Mouse (Mus musculus) forebrain, embryonic 12.5 days (tissue): ENCODE results near the gene Cd207. TPM values are rescaled to one million over a fixed set of nuclear protein-coding genes. Genes with fewer than 3 reads are reported as not detected.

Experiments used
- ATAC-seq: fragments of 200-750 bp; cut with Nextera tagmentation; 2 replicates; pipeline ENCODE4 v1.8.0; 2017; ENCODE audit warnings: moderate TSS enrichment; ENCODE audit not compliant: low FRiP score
- H3K27ac ChIP-seq: fragments of 300-500 bp; sonication (generic); 2 replicates; pipeline ENCODE4 v1.5.1; 2016; ENCODE audit warnings: mild to moderate bottlenecking
- H3K27me3 ChIP-seq: fragments of 300-500 bp; sonication (generic); 2 replicates; pipeline ENCODE4 v1.6.1; 2016; ENCODE audit warnings: mild to moderate bottlenecking
- H3K36me3 ChIP-seq: fragments of 300-500 bp; sonication (generic); replicated peaks from 2 replicates; pipeline ENCODE4 v1.6.1; 2016; ENCODE audit warnings: mild to moderate bottlenecking
- H3K4me1 ChIP-seq: fragments of 300-500 bp; sonication (generic); 2 replicates; pipeline ENCODE4 v1.6.1; 2016
- H3K4me2 ChIP-seq: fragments of 300-500 bp; sonication (generic); 2 replicates; pipeline ENCODE4 v1.6.1; 2016; ENCODE audit warnings: mild to moderate bottlenecking, moderate library complexity
- H3K4me3 ChIP-seq: fragments of 300-500 bp; sonication (generic); replicated peaks from 2 replicates; pipeline ENCODE4 v1.5.1; 2016; ENCODE audit warnings: mild to moderate bottlenecking
- H3K9ac ChIP-seq: fragments of 300-500 bp; sonication (generic); 2 replicates; pipeline ENCODE4 v1.6.1; 2016; ENCODE audit warnings: mild to moderate bottlenecking
- H3K9me3 ChIP-seq: fragments of 300-500 bp; sonication (generic); 2 replicates; pipeline ENCODE4 v1.6.1; 2016
- WGBS: fragments of 180-500 bp; shearing (Covaris S2); methylation state at CpG from one replicate; pipeline ENCODE4 v1.1.7; 2016; 5-methylcytosine and 5-hydroxymethylcytosine counted together
- polyA plus RNA-seq: library from polyadenylated mRNA; unstranded; fragments of >200 nt; fragmentation: Nextera tagmentation; extraction: Ambion mirVana; gene quantifications from 2 replicates; pipeline ENCODE4 v1.2.1, GENCODE M21; 2016

Gene Cd207
- polyA plus RNA-seq, result not detected in 2 replicates

GRCm38 (mm10) chr6:83677757-83678156, at the start of gene Cd207:
Cd207 (minus strand) TSS chr6:83677857.
- ATAC-seq, result no peak
- no peak within 1 kb of the TSS for H3K4me2 ChIP-seq
- H3K27ac ChIP-seq, result no peak within 1 kb of the TSS
- H3K36me3 ChIP-seq, result no peaks in the 10 kb centered on the region
- no peaks in the 10 kb centered on the region for H3K4me1 ChIP-seq
- H3K4me3 ChIP-seq, result no peak within 1 kb of the TSS
- 75% methylated on average over 4 of the region's 4 CpGs for WGBS
- no peaks in the 10 kb centered on the region for H3K9me3 ChIP-seq
- no peak within 1 kb of the TSS for H3K9ac ChIP-seq
- H3K27me3 ChIP-seq, result peaks cover 14% of the 10 kb centered on the region

- no peak overlapping the region for H3K27ac ChIP-seq
- WGBS, result 42% methylated on average over 4 of the region's 4 CpGs
- no peaks in the 10 kb centered on the region for H3K4me1 ChIP-seq
- H3K36me3 ChIP-seq, result no peaks in the 10 kb centered on the region
- ATAC-seq, result no peak
- H3K4me2 ChIP-seq, result no peak overlapping the region
- no peak overlapping the region for H3K4me3 ChIP-seq
- H3K9me3 ChIP-seq, result no peaks in the 10 kb centered on the region
- peaks cover 46% of the 10 kb centered on the region for H3K27me3 ChIP-seq
- no peak overlapping the region for H3K9ac ChIP-seq
Measured at GRCm38 (mm10) chr6:83727178-83727577, 49.5 kb upstream of the Cd207 start.

GRCm38 (mm10) chr6:83722526-83722925, 44.9 kb upstream of the Cd207 start:
- Histone ChIP-seq H3K9me3 (no peaks in the 10 kb centered on the region), H3K4me2 (no peak overlapping the region), H3K9ac (no peak overlapping the region), H3K27me3 (peaks cover 78% of the 10 kb centered on the region), H3K4me3 (no peak overlapping the region), H3K36me3 (no peaks in the 10 kb centered on the region), H3K4me1 (no peaks in the 10 kb centered on the region), H3K27ac (no peak overlapping the region)
- WGBS, result 22% methylated on average over 6 of the region's 6 CpGs
- no peak for ATAC-seq

- under 1% methylated on average over 8 of the region's 8 CpGs for WGBS
Measured at GRCm38 (mm10) chr6:83717026-83717425, 39.4 kb upstream of the Cd207 start.

GRCm38 (mm10) chr6:83715461-83716196, 38.0 kb upstream of the Cd207 start:
- Histone ChIP-seq H3K4me3 (no peak overlapping the region), H3K27me3 (peaks cover 97% of the 10 kb centered on the region), H3K4me2 (no peak overlapping the region), H3K9me3 (no peaks in the 10 kb centered on the region), H3K9ac (no peak overlapping the region), H3K36me3 (no peaks in the 10 kb centered on the region), H3K4me1 (peaks cover 17% of the 10 kb centered on the region), H3K27ac (no peak overlapping the region)
- under 1% methylated on average over 30 of the region's 30 CpGs for WGBS
- no peak for ATAC-seq

More at GRCm38 (mm10) chr6:83717026-83717425, 39.4 kb upstream of the Cd207 start:
- Histone ChIP-seq H3K4me2 (no peak overlapping the region), H3K4me3 (no peak overlapping the region), H3K9me3 (no peaks in the 10 kb centered on the region), H3K36me3 (no peaks in the 10 kb centered on the region), H3K4me1 (peaks cover 3% of the 10 kb centered on the region), H3K27me3 (peaks cover 97% of the 10 kb centered on the region), H3K9ac (no peak overlapping the region), H3K27ac (no peak overlapping the region)
- ATAC-seq, result no peak

- H3K27ac ChIP-seq, result no peak overlapping the region
- no peak for ATAC-seq
- peaks cover 20% of the 10 kb centered on the region for H3K4me1 ChIP-seq
- no peaks in the 10 kb centered on the region for H3K9me3 ChIP-seq
- no peaks in the 10 kb centered on the region for H3K36me3 ChIP-seq
- WGBS, result under 1% methylated on average over 34 of the region's 34 CpGs
- H3K4me2 ChIP-seq, result no peak overlapping the region
- peaks cover 97% of the 10 kb centered on the region for H3K27me3 ChIP-seq
- H3K4me3 ChIP-seq, result no peak overlapping the region
- no peak overlapping the region for H3K9ac ChIP-seq
Measured at GRCm38 (mm10) chr6:83714221-83715123, 36.8 kb upstream of the Cd207 start.

GRCm38 (mm10) chr6:83713271-83714136, 35.8 kb upstream of the Cd207 start:
- no peak overlapping the region for H3K4me2 ChIP-seq
- no peaks in the 10 kb centered on the region for H3K9me3 ChIP-seq
- 2% methylated on average over 12 of the region's 12 CpGs for WGBS
- no peaks in the 10 kb centered on the region for H3K36me3 ChIP-seq
- H3K27me3 ChIP-seq, result peaks cover 97% of the 10 kb centered on the region
- no peak for ATAC-seq
- no peak overlapping the region for H3K9ac ChIP-seq
- no peak overlapping the region for H3K4me3 ChIP-seq
- no peak overlapping the region for H3K27ac ChIP-seq
- peaks cover 20% of the 10 kb centered on the region for H3K4me1 ChIP-seq

GRCm38 (mm10) chr6:83711725-83712475, 34.2 kb upstream of the Cd207 start:
- 1% methylated on average over 45 of the region's 45 CpGs for WGBS
- H3K36me3 ChIP-seq, result no peaks in the 10 kb centered on the region
- H3K9me3 ChIP-seq, result no peaks in the 10 kb centered on the region
- peaks cover 20% of the 10 kb centered on the region for H3K4me1 ChIP-seq
- H3K27ac ChIP-seq, result no peak overlapping the region
- peaks cover 97% of the 10 kb centered on the region for H3K27me3 ChIP-seq
- peak overlapping the region; percentile 48 for H3K4me3 ChIP-seq
- no peak for ATAC-seq
- no peak overlapping the region; the same call in 1 of the 2 replicates for H3K9ac ChIP-seq
- peak overlapping the region; percentile 83 for H3K4me2 ChIP-seq

- H3K27ac ChIP-seq, result no peak within 1 kb of the TSS
- H3K36me3 ChIP-seq, result no peaks in the 10 kb centered on the region
- no peaks in the 10 kb centered on the region for H3K9me3 ChIP-seq
- ATAC-seq, result peak; percentile 90
- H3K4me2 ChIP-seq, result peak within 1 kb of the TSS; percentile 83
- peaks cover 100% of the 10 kb centered on the region for H3K27me3 ChIP-seq
- H3K4me1 ChIP-seq, result peaks cover 20% of the 10 kb centered on the region
- peak within 1 kb of the TSS; percentile 40; the same call in 1 of the 2 replicates for H3K9ac ChIP-seq
- H3K4me3 ChIP-seq, result peak within 1 kb of the TSS; percentile 48
- under 1% methylated on average over 46 of the region's 46 CpGs for WGBS
Measured at GRCm38 (mm10) chr6:83711067-83711675, 33.5 kb upstream of the Cd207 start, which contains the start of gene Vax2. Vax2 (plus strand) TSS chr6:83711264.

GRCm38 (mm10) chr6:83710361-83711066, 32.9 kb upstream of the Cd207 start:
- Histone ChIP-seq H3K4me3 (peak overlapping the region; percentile 48), H3K9ac (0 out of 2 replicates have a peak overlapping the region, but pooled peaks have one; percentile 3), H3K4me2 (peak overlapping the region; percentile 83), H3K27ac (no peak overlapping the region), H3K4me1 (peaks cover 20% of the 10 kb centered on the region), H3K27me3 (peaks cover 100% of the 10 kb centered on the region), H3K9me3 (no peaks in the 10 kb centered on the region), H3K36me3 (no peaks in the 10 kb centered on the region)
- ATAC-seq, result peak; percentile 62
- under 1% methylated on average over 32 of the region's 32 CpGs for WGBS
